Mouse (Mus musculus) G1E-ER4 (cell line): ENCODE measurements around the gene Rps6ka1. TPM values are rescaled to one million over a fixed set of nuclear protein-coding genes. Genes with fewer than 3 reads are reported as not detected.

ENCODE experiments used
- GATA1 ChIP-seq: IDR thresholded peaks from one replicate; pipeline ENCODE4 v1.8.0; 2012; ENCODE audit warnings: low read length, inconsistent platforms
- polyA plus RNA-seq: library from polyadenylated mRNA; stranded (reverse); fragments of >175 nt; gene quantifications from 2 replicates; pipeline ENCODE4 v1.2.3, GENCODE M21; 2012

The Rps6ka1 gene
- 2.4 and 3.7 TPM in 2 replicates for polyA plus RNA-seq

- TF ChIP-seq GATA1: no peak
Observed at GRCm38 (mm10) chr4:133887672-133888453, at the start of gene Rps6ka1. Rps6ka1 (minus strand) TSS chr4:133887797.

- no peak for TF ChIP-seq GATA1
Observed at GRCm38 (mm10) chr4:133931785-133932184, 44.2 kb upstream of the Rps6ka1 start.

- TF ChIP-seq GATA1: no peak
Observed at GRCm38 (mm10) chr4:133931349-133931748, 43.8 kb upstream of the Rps6ka1 start.

GRCm38 (mm10) chr4:133929278-133929670 lies 41.7 kb upstream of the Rps6ka1 start:
- TF ChIP-seq GATA1: no peak

GRCm38 (mm10) chr4:133928576-133929277 lies 41.1 kb upstream of the Rps6ka1 start:
- TF ChIP-seq GATA1: no peak

GRCm38 (mm10) chr4:133925204-133925603 lies 37.6 kb upstream of the Rps6ka1 start:
- no peak for TF ChIP-seq GATA1

- no peak for TF ChIP-seq GATA1
Observed at GRCm38 (mm10) chr4:133923743-133924142, 36.1 kb upstream of the Rps6ka1 start.

- no peak for TF ChIP-seq GATA1
Observed at GRCm38 (mm10) chr4:133911983-133912382, 24.4 kb upstream of the Rps6ka1 start.

- TF ChIP-seq GATA1: no peak
Observed at GRCm38 (mm10) chr4:133910236-133911211, 22.9 kb upstream of the Rps6ka1 start.

- no peak for TF ChIP-seq GATA1
Observed at GRCm38 (mm10) chr4:133908051-133908450, 20.5 kb upstream of the Rps6ka1 start.

GRCm38 (mm10) chr4:133907086-133907485 lies 19.5 kb upstream of the Rps6ka1 start:
- TF ChIP-seq GATA1: no peak

- TF ChIP-seq GATA1: no peak
Observed at GRCm38 (mm10) chr4:133905167-133905566, 17.6 kb upstream of the Rps6ka1 start.

- no peak for TF ChIP-seq GATA1
Observed at GRCm38 (mm10) chr4:133904326-133904725, 16.7 kb upstream of the Rps6ka1 start.

GRCm38 (mm10) chr4:133903372-133903771 lies 15.8 kb upstream of the Rps6ka1 start:
- TF ChIP-seq GATA1: no peak

- no peak for TF ChIP-seq GATA1
Observed at GRCm38 (mm10) chr4:133902510-133902909, 14.9 kb upstream of the Rps6ka1 start.

GRCm38 (mm10) chr4:133900887-133901286 lies 13.3 kb upstream of the Rps6ka1 start:
- no peak for TF ChIP-seq GATA1
